Mouse (Mus musculus): ENCODE measurements around the gene Dab2ip. TPM values are rescaled to one million over a fixed set of nuclear protein-coding genes. Genes with fewer than 3 reads are reported as not detected.

The Dab2ip gene
- total and polyA plus RNA-seq, 3 experiments = 4.9 to 15.6 (median 7.8) TPM

- Histone ChIP-seq H3K27ac (ENCODE audit: insufficient read depth, low read depth) (no peak overlapping the region), H3K4me1 (ENCODE audit: control insufficient read depth in 1 of 2, insufficient read depth in 2 of 2) (peaks cover 22 to 32% of the 10 kb centered on the region in 2 experiments), H3K4me3 (replicated peaks in 1 of 3; ENCODE audit: low read depth in 2 of 3, low read length in 2 of 3, poor library complexity in 1 of 3) (no peak overlapping the region), H3K4me2 (ENCODE audit: insufficient read depth, low read depth, poor library complexity, severe bottlenecking) (no peak overlapping the region), H3K79me2 (replicated peaks; ENCODE audit: control insufficient read depth, extremely low read depth, insufficient read depth, poor library complexity, severe bottlenecking) (no peaks in the 10 kb centered on the region; the same call in 1 of the 2 replicates), H3K9me3 (replicated peaks; ENCODE audit: low read length) (peaks cover 6% of the 10 kb centered on the region), H3K9ac (ENCODE audit: insufficient read depth, low read depth) (no peak overlapping the region), H3K36me3 (replicated peaks in 1 of 2; ENCODE audit: control insufficient read depth in 1 of 2, insufficient read depth in 1 of 2, low read length in 1 of 2) (peaks cover 0 to 8% of the 10 kb centered on the region in 2 experiments), H3K27me3 (replicated peaks) (peaks cover 14% of the 10 kb centered on the region)
- TF ChIP-seq IRF4 (IDR thresholded peaks at IDR 0.05; ENCODE audit: low read depth, low read length) (no peak), PAX5 (IDR thresholded peaks at IDR 0.05; ENCODE audit: low read length) (no peak), MYC (IDR thresholded peaks at IDR 0.05; ENCODE audit: low read depth, low read length) (0 out of 2 replicates have a peak, but pooled peaks have one; percentile 23)
- no peak for DNase-seq (ENCODE audit: extremely low read depth)
- dilution Hi-C loops (cut with MboI; ENCODE audit: extremely low pct_ligation_motif_present, extremely low pct_unique_long_range_greater_than_20kb, low sequenced_read_pairs) (no loop called here), in situ Hi-C loops (cut with MboI; ENCODE audit: low pct_ligation_motif_present, low pct_unique_long_range_greater_than_20kb, low sequenced_read_pairs) (no loop called here)
These were observed 100.2 kb downstream of the Dab2ip start for GRCm38 (mm10) chr2:35658311-35658710.

DNA sequence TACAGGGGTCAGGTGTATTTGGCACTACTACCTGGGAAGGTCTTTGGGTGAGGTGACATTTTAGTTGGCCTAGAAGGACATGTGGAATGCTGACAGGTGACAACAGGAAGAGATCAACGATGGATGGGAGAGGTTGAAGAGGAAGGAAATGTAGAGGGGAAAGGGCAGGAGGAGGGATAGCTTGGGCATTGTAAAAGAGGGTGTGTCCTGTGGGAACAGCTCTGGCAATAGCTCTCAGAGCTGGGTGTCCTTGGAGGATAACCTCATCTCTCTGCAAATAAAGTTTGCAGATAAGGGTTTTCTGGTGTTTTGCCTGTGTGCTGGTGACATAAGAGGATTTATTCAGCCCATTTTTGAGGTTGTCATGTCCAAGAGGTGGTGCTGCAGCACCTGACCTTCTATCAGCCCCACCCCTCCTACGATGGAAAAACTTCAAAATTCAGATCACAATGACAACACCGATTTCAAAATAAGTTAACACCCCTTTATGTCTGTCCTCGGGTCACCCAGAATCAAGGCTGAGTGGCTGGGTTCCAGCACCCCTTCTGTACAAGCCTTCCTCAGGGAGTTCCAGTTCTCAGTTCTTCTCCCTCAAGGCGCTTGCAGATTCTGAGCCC lies 101.6 kb downstream of the Dab2ip start:
- TF ChIP-seq SIN3A (IDR thresholded peaks at IDR 0.05; ENCODE audit: low read length) = no peak
- no peak for TF ChIP-seq MAX (IDR thresholded peaks at IDR 0.05; ENCODE audit: low read length)
- no peak overlapping the region for H3K4me3 ChIP-seq (replicated peaks in 1 of 3; ENCODE audit: low read depth in 2 of 3, low read length in 2 of 3, poor library complexity in 1 of 3)
- H3K4me2 ChIP-seq (ENCODE audit: insufficient read depth, low read depth, poor library complexity, severe bottlenecking) = no peak overlapping the region
- dilution Hi-C loops (cut with MboI; ENCODE audit: extremely low pct_ligation_motif_present, extremely low pct_unique_long_range_greater_than_20kb, low sequenced_read_pairs) (no loop called here), in situ Hi-C loops (cut with MboI; ENCODE audit: low pct_ligation_motif_present, low pct_unique_long_range_greater_than_20kb, low sequenced_read_pairs) (no loop called here)
- H3K27me3 ChIP-seq (replicated peaks) = peaks cover 14% of the 10 kb centered on the region
- no peaks in the 10 kb centered on the region; the same call in 1 of the 2 replicates for H3K79me2 ChIP-seq (replicated peaks; ENCODE audit: control insufficient read depth, extremely low read depth, insufficient read depth, poor library complexity, severe bottlenecking)
- H3K9me3 ChIP-seq (replicated peaks; ENCODE audit: low read length) = peaks cover 6% of the 10 kb centered on the region
- peaks cover 0 to 10% of the 10 kb centered on the region in 2 experiments for H3K36me3 ChIP-seq (replicated peaks in 1 of 2; ENCODE audit: control insufficient read depth in 1 of 2, insufficient read depth in 1 of 2, low read length in 1 of 2)
- DNase-seq (ENCODE audit: extremely low read depth) = no peak
- no peak overlapping the region for H3K27ac ChIP-seq (ENCODE audit: insufficient read depth, low read depth)
- no peak overlapping the region for H3K9ac ChIP-seq (ENCODE audit: insufficient read depth, low read depth)
- peaks cover 24 to 32% of the 10 kb centered on the region in 2 experiments for H3K4me1 ChIP-seq (ENCODE audit: control insufficient read depth in 1 of 2, insufficient read depth in 2 of 2)

DNA sequence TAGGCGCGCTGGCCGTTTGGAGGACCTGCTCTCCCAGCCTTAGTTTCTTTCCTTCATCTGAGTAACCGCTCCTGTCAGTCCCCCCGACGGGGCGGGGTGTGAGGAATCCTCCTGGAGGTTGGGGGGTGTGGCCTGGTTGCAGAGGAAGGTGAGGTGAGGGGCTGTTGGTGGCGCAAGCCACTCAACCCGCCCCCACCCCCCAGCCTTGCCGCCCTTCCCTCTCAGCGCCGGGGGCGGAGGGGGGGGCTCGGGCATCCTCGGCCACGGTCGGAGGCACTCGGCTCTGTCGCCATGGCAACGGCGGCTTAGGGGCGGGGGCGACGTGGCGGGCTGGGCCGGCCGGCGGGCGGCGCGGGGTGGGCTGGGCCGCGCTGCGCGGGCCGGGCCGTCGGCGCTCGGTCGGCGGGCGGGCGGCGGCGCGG lies 102.9 kb downstream of the Dab2ip start:
- Histone ChIP-seq H3K79me2 (replicated peaks; ENCODE audit: control insufficient read depth, extremely low read depth, insufficient read depth, poor library complexity, severe bottlenecking) (no peaks in the 10 kb centered on the region; the same call in 1 of the 2 replicates), H3K36me3 (replicated peaks in 1 of 2; ENCODE audit: control insufficient read depth in 1 of 2, insufficient read depth in 1 of 2, low read length in 1 of 2) (peaks cover 0 to 12% of the 10 kb centered on the region in 2 experiments), H3K9me3 (replicated peaks; ENCODE audit: low read length) (peaks cover 6% of the 10 kb centered on the region), H3K27ac (ENCODE audit: insufficient read depth, low read depth) (no peak overlapping the region), H3K27me3 (replicated peaks) (peaks cover 14% of the 10 kb centered on the region), H3K4me3 (replicated peaks in 1 of 3; ENCODE audit: low read depth in 2 of 3, low read length in 2 of 3, poor library complexity in 1 of 3) (peak overlapping the region in 2 of 3 experiments; percentile 24 to 60), H3K4me1 (ENCODE audit: control insufficient read depth in 1 of 2, insufficient read depth in 2 of 2) (peaks cover 24 to 32% of the 10 kb centered on the region in 2 experiments), H3K9ac (ENCODE audit: insufficient read depth, low read depth) (peak overlapping the region; percentile 75), H3K4me2 (ENCODE audit: insufficient read depth, low read depth, poor library complexity, severe bottlenecking) (peak overlapping the region; percentile 53)
- DNase-seq (ENCODE audit: extremely low read depth) = no peak
- TF ChIP-seq SIN3A (IDR thresholded peaks at IDR 0.05; ENCODE audit: low read length) (no peak), JUND (conservative IDR thresholded peaks at IDR 0.05; ENCODE audit: low read depth, low read length) (no peak), POLR2A (IDR thresholded peaks at IDR 0.05; ENCODE audit: low read depth, low read length) (no peak), JUN (IDR thresholded peaks at IDR 0.05; ENCODE audit: insufficient read depth, low read depth, low read length) (no peak), TCF12 (IDR thresholded peaks at IDR 0.05; ENCODE audit: low read depth, low read length) (no peak), NRF1 (IDR thresholded peaks at IDR 0.05; ENCODE audit: low read depth, low read length) (no peak), CTCF (conservative IDR thresholded peaks at IDR 0.05 in 1 of 2, IDR thresholded peaks at IDR 0.05 in 1 of 2; ENCODE audit: low read depth in 2 of 2, low read length in 2 of 2) (no peak), CHD1 (IDR thresholded peaks at IDR 0.05; ENCODE audit: low read depth, low read length) (no peak), PAX5 (IDR thresholded peaks at IDR 0.05; ENCODE audit: low read length) (no peak), USF1 (IDR thresholded peaks at IDR 0.05; ENCODE audit: low read depth, low read length) (no peak), KAT2A (IDR thresholded peaks at IDR 0.05; ENCODE audit: insufficient replicate concordance, low read length) (no peak), MAX (IDR thresholded peaks at IDR 0.05; ENCODE audit: low read length) (no peak), USF2 (conservative IDR thresholded peaks at IDR 0.05; ENCODE audit: low read depth, low read length) (no peak), ZNF384 (IDR thresholded peaks at IDR 0.05; ENCODE audit: low read depth, low read length) (no peak), ZC3H11A (IDR thresholded peaks at IDR 0.05; ENCODE audit: low read depth, low read length) (no peak), POLR2AphosphoS2 (IDR thresholded peaks at IDR 0.05; ENCODE audit: low read depth, low read length) (no peak), MAFK (IDR thresholded peaks at IDR 0.05; ENCODE audit: insufficient replicate concordance, low read length) (no peak), BHLHE40 (IDR thresholded peaks at IDR 0.05; ENCODE audit: low read depth, low read length) (no peak), MXI1 (IDR thresholded peaks at IDR 0.05; ENCODE audit: low read depth, low read length) (no peak; the same call in none of the 2 replicates)
- in situ Hi-C loops (cut with MboI; ENCODE audit: low pct_ligation_motif_present, low pct_unique_long_range_greater_than_20kb, low sequenced_read_pairs) (no loop called here), dilution Hi-C loops (cut with MboI; ENCODE audit: extremely low pct_ligation_motif_present, extremely low pct_unique_long_range_greater_than_20kb, low sequenced_read_pairs) (no loop called here)
